Mouse (Mus musculus) large intestine, adult 2 months (tissue): ENCODE results near the gene Mrgprd. TPM values are rescaled to one million over a fixed set of nuclear protein-coding genes. Genes with fewer than 3 reads are reported as not detected.

Experiments used
- DNase-seq: peaks from one replicate; pipeline ENCODE4 v3.0.0-alpha.2; 2012; ENCODE audit warnings: low read depth, low spot score
- WGBS: fragments of 180-500 bp; shearing (Covaris S2); methylation state at CpG from one replicate; pipeline ENCODE4 v1.1.7; 2018; 5-methylcytosine and 5-hydroxymethylcytosine counted together
- polyA plus RNA-seq: library from polyadenylated mRNA; depleted of rRNA; stranded (reverse); fragments of >200 nt; gene quantifications from 2 replicates; pipeline ENCODE4 v1.2.3, GENCODE M21; 2012

Mrgprd gene
- polyA plus RNA-seq, 1 experiment: not detected

- no peak for DNase-seq
- WGBS: 64% methylated on average over 6 of the region's 6 CpGs
Measured at GRCm38 (mm10) chr7:145301341-145302005, 13.2 kb upstream of the Mrgprd start.

- WGBS: 21% methylated on average over 20 of the region's 20 CpGs
- DNase-seq: no peak
Measured at GRCm38 (mm10) chr7:145302488-145303285, 11.9 kb upstream of the Mrgprd start.

GRCm38 (mm10) chr7:145304153-145304552 lies 10.5 kb upstream of the Mrgprd start:
- DNase-seq: no peak
- WGBS: 68% methylated on average over 2 of the region's 2 CpGs

GRCm38 (mm10) chr7:145307636-145308035 lies 7.0 kb upstream of the Mrgprd start:
- DNase-seq: no peak
- WGBS: 93% methylated on average over 10 of the region's 10 CpGs

- WGBS: 73% methylated on average over 30 of the region's 30 CpGs
- no peak for DNase-seq
Measured at GRCm38 (mm10) chr7:145308061-145308675, 6.5 kb upstream of the Mrgprd start.

GRCm38 (mm10) chr7:145308866-145309265 lies 5.8 kb upstream of the Mrgprd start:
- DNase-seq: no peak
- WGBS: 21% methylated on average over 4 of the region's 4 CpGs

- WGBS: 71% methylated on average over 1 of the region's 1 CpGs
- no peak for DNase-seq
Measured at GRCm38 (mm10) chr7:145309877-145310276, 4.8 kb upstream of the Mrgprd start.

GRCm38 (mm10) chr7:145310526-145310925 lies 4.1 kb upstream of the Mrgprd start:
- WGBS: 54% methylated on average over 5 of the region's 5 CpGs
- no peak for DNase-seq

GRCm38 (mm10) chr7:145312137-145312536 lies 2.5 kb upstream of the Mrgprd start:
- 74% methylated on average over 3 of the region's 3 CpGs for WGBS

GRCm38 (mm10) chr7:145317522-145317921 lies 2.9 kb downstream of the Mrgprd start:
- no peak for DNase-seq
- WGBS: 75% methylated on average over 4 of the region's 4 CpGs

More at GRCm38 (mm10) chr7:145312137-145312536, 2.5 kb upstream of the Mrgprd start:
- no peak for DNase-seq

- 43% methylated on average over 3 of the region's 3 CpGs for WGBS
- no peak for DNase-seq
Measured at GRCm38 (mm10) chr7:145319481-145319880, 4.8 kb downstream of the Mrgprd start.

- WGBS: 45% methylated on average over 4 of the region's 4 CpGs
Measured at GRCm38 (mm10) chr7:145323607-145324006, 9.0 kb downstream of the Mrgprd start.

GRCm38 (mm10) chr7:145325697-145326096 lies 11.1 kb downstream of the Mrgprd start:
- DNase-seq: no peak
- WGBS: 25% methylated on average over 2 of the region's 2 CpGs

More at GRCm38 (mm10) chr7:145323607-145324006, 9.0 kb downstream of the Mrgprd start:
- no peak for DNase-seq

GRCm38 (mm10) chr7:145329982-145330381 lies 15.3 kb downstream of the Mrgprd start:
- no peak for DNase-seq
- WGBS: 59% methylated on average over 2 of the region's 2 CpGs

- WGBS: 69% methylated on average over 2 of the region's 2 CpGs
- DNase-seq: no peak
Measured at GRCm38 (mm10) chr7:145330641-145331040, 16.0 kb downstream of the Mrgprd start.

GRCm38 (mm10) chr7:145332376-145333041 lies 17.9 kb downstream of the Mrgprd start:
- WGBS: 23% methylated on average over 1 of the region's 1 CpGs
- DNase-seq: no peak

- DNase-seq: no peak
- WGBS: 84% methylated on average over 6 of the region's 6 CpGs
Measured at GRCm38 (mm10) chr7:145333936-145334335, 19.3 kb downstream of the Mrgprd start.

GRCm38 (mm10) chr7:145334428-145335027 lies 19.9 kb downstream of the Mrgprd start:
- DNase-seq: no peak
- WGBS: 62% methylated on average over 4 of the region's 4 CpGs

- DNase-seq: no peak
Measured at GRCm38 (mm10) chr7:145335199-145335598, 20.6 kb downstream of the Mrgprd start.
